Mouse (Mus musculus): ENCODE measurements at regions not wholly inside any gene's neighbourhood (a gene's known extent, or its start where the extent isn't known, plus 50 kb on each side); places are given as distances from the start of the nearest gene placed in this dataset.
A peak's percentile ranks its signal among the peaks of the same experiment; 100 is the strongest.
"Not testable (repeated sequence)": the region's sequence is repeated elsewhere in the genome, so short reads cannot be mapped to it uniquely, and the experiment has no call there.

DNA sequence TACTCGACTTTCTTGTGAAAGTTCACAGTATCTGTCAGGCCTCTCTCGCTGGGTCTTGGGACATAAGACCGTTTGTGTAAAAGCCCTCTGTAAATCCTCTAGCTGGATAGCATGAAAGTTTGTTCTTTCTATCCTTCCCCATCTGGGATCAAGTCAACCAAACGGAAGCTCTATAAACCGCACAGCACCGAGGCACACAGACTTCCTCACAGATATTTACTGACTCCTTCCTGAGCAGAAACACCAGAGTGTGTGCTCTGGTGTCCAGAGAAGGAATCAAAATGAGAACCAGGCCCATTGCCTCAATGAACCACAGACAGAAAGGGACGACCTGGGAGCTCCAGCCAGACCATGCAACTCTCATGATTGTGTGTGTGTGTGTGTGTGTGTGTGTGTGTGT, 502.6 kb downstream of the Gja1 start:
- Histone ChIP-seq H3K27me3 (ENCODE audit: insufficient read depth, low read length) (no peaks in the 10 kb centered on the region), H3K36me3 (ENCODE audit: insufficient read depth) (no peaks in the 10 kb centered on the region), H3K4me1 (ENCODE audit: insufficient read depth) (no peaks in the 10 kb centered on the region), H3K4me2 (ENCODE audit: low read depth) (no peak overlapping the region), H3K9me3 (ENCODE audit: low read length) (no peaks in the 10 kb centered on the region), H3K27ac (ENCODE audit: low read depth, low read length) (no peak overlapping the region), H3K9ac (no peak overlapping the region), H3K4me3 (ENCODE audit: low read depth, low read length) (no peak overlapping the region)
- 85% methylated on average over 7 of the region's 7 CpGs for WGBS
- no peak for ATAC-seq
- no peak for TF ChIP-seq CTCF (IDR thresholded peaks at IDR 0.05; ENCODE audit: low read depth)
- DNase-seq = no peak

DNA sequence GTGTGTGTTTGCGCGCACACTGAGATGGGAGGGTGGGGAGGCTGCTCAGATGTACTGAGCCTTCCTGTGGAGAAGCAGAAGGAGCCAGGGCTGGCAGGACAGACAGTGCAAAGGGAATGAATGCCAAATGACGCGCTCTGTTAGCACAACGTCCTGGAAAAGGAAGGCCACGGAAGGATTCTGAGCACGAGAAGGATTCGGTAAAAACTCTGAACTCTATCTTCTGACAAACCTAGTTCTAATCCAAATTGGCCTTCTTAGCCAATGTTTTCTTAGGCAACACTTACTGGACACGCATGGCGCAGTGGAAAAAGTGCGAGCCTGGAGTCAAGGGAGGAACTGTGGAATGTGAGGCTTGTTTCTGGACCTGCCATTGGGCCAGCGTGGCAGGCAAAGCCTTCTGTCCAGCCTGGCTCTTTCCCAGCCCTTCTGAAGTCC, 503.0 kb downstream of the Gja1 start:
- no peaks in the 10 kb centered on the region for H3K9me3 ChIP-seq (ENCODE audit: low read length)
- H3K27ac ChIP-seq (ENCODE audit: low read depth, low read length) = no peak overlapping the region
- no peak for ATAC-seq
- H3K4me3 ChIP-seq (ENCODE audit: low read depth, low read length) = no peak overlapping the region
- no peak overlapping the region for H3K4me2 ChIP-seq (ENCODE audit: low read depth)
- no peak overlapping the region for H3K9ac ChIP-seq
- no peak for DNase-seq
- no peaks in the 10 kb centered on the region for H3K36me3 ChIP-seq (ENCODE audit: insufficient read depth)
- H3K27me3 ChIP-seq (ENCODE audit: insufficient read depth, low read length) = no peaks in the 10 kb centered on the region
- 82% methylated on average over 12 of the region's 12 CpGs for WGBS
- no peaks in the 10 kb centered on the region for H3K4me1 ChIP-seq (ENCODE audit: insufficient read depth)
- TF ChIP-seq CTCF (IDR thresholded peaks at IDR 0.05; ENCODE audit: low read depth) = no peak

DNA sequence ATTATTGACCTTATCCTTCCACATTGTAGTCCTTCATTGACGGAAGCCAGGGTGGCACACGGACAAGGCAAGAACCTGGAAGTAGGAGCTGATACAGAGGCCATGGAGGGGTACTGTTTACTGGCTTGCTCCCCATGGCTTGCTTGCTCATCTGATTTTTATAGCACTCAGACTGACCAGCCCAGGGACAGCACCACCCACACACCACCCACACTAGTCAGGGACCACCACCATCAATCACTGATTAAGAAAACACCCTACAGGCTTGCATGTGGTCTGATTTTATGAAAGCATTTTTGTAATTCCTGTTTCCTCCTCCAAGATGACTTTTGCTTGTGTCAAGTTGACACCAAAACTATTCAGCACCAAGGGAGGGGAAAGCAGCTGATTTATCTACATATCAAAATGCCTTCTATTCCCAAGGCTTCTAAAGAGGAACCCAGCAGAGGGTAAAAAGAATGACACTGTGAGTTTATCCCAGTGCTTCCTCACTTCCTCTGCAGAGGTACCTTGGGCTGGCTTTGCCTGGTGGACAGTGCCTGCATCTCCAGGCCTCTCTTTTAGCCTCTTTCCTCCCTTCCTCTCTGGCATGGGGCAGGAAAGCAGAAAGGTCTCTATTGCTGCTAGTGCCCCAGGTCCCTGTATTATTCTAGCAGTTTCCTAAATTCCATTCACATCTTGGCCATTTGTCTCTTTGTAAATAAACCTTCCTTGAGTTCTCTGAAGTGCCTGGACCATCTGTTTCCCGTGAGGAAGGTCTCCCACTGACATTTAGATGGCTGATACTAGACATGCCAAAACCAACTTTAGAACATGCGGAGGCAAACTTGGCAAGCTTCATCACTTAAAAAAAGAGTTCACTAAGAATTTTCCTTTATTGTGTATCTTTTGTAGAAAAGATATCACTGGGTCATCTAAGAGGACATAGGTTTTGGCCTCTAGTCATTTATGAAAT, 507.6 kb downstream of the Gja1 start:
- Histone ChIP-seq H3K9ac (no peak overlapping the region), H3K9me3 (ENCODE audit: low read length) (no peaks in the 10 kb centered on the region), H3K36me3 (ENCODE audit: insufficient read depth) (no peaks in the 10 kb centered on the region), H3K27me3 (ENCODE audit: insufficient read depth, low read length) (no peaks in the 10 kb centered on the region), H3K4me3 (ENCODE audit: low read depth, low read length) (no peak overlapping the region), H3K4me2 (ENCODE audit: low read depth) (no peak overlapping the region), H3K4me1 (ENCODE audit: insufficient read depth) (no peaks in the 10 kb centered on the region), H3K27ac (ENCODE audit: low read depth, low read length) (no peak overlapping the region)
- ATAC-seq (peak; percentile 27; the same call in 1 of the 2 replicates), DNase-seq (no peak)
- TF ChIP-seq CTCF (IDR thresholded peaks at IDR 0.05; ENCODE audit: low read depth) = no peak
- WGBS = 73% methylated on average over 4 of the region's 4 CpGs

DNA sequence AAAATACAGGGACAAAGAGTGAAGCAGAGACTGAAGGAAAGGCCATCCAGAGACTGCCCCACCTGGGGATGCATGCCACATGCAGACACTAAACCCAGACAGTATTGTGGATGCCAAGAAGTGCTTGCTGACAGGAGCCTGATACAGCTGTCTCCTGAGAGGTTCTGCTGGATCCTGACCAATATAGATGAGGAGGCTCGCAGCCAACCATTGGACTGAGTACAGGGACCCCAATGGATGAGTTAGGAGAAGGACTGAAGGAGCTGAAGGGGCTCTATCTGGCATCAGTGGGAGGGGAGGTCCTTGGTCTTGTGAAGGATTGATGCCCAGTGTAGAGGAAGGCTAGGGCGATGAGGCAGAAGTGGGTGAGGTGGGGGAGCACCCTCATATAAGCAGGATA, 514.4 kb downstream of the Gja1 start:
- not testable (repeated sequence) for H3K4me3 ChIP-seq (ENCODE audit: low read depth, low read length); H3K27me3 ChIP-seq (ENCODE audit: insufficient read depth, low read length); H3K27ac ChIP-seq (ENCODE audit: low read depth, low read length); H3K4me1 ChIP-seq (ENCODE audit: insufficient read depth); H3K36me3 ChIP-seq (ENCODE audit: insufficient read depth); ATAC-seq; H3K4me2 ChIP-seq (ENCODE audit: low read depth); H3K9ac ChIP-seq; H3K9me3 ChIP-seq (ENCODE audit: low read length); DNase-seq
- WGBS = 77% methylated on average over 2 of the region's 2 CpGs

DNA sequence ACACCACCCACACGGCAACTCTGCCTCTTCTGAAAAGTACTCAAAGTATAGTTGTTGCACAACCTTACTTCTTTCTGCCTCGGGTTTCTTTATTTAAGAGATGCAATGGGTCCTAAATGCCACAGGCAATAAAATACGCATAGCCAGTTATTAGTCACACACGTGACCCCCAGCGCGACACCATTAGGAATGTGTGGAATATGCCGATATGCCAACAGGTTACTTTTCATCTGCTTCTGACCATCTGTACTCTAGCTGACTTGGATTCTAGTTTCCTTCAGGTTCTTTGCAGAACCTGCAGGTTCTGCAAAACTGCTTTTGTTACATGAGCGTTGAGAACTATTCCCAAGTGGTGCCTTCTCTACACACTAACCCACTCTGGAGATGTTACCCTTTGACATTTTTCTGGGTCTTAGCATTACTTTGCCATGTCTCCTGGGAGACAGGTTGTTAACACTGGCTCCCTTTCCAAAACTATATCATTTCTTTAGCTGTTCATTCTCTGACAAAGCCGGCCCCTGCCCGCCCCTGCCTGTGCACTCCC, 515.6 kb downstream of the Gja1 start:
- Histone ChIP-seq H3K27ac (ENCODE audit: low read depth, low read length) (peak overlapping the region; percentile 5; the same call in 1 of the 2 replicates), H3K36me3 (ENCODE audit: insufficient read depth) (no peaks in the 10 kb centered on the region), H3K9me3 (ENCODE audit: low read length) (no peaks in the 10 kb centered on the region), H3K9ac (no peak overlapping the region), H3K4me2 (ENCODE audit: low read depth) (no peak overlapping the region), H3K27me3 (ENCODE audit: insufficient read depth, low read length) (no peaks in the 10 kb centered on the region), H3K4me3 (ENCODE audit: low read depth, low read length) (no peak overlapping the region), H3K4me1 (ENCODE audit: insufficient read depth) (no peaks in the 10 kb centered on the region)
- 53% methylated on average over 10 of the region's 10 CpGs for WGBS
- ATAC-seq = peak; percentile 16; the same call in 1 of the 2 replicates
- TF ChIP-seq CTCF (IDR thresholded peaks at IDR 0.05; ENCODE audit: low read depth) = no peak
- no peak for DNase-seq

DNA sequence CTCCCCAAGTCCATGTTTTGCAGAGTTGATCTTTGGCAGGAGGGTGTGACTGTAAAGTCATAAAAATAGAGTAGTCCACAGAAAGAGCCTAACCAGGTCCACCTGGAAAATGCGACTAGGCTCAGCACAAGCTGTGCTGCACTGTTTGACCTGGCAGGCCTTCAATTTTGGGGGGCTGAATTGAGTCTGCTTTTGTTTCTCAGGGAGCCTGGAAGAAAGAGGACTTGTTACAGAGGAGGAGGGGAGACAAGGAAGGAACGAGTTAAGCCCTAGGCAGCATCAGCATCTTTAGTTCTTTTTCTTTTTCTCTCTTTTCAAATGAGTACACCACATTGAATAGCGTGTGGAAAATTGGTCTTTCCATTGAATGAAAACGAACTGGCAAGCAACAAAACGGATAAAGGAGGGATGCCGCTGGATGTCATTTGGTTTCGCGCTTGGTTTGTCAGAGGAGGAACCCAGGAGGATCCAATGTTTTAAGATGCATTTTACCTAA, 516.1 kb downstream of the Gja1 start:
- no peak for TF ChIP-seq CTCF (IDR thresholded peaks at IDR 0.05; ENCODE audit: low read depth)
- DNase-seq = peak; percentile 51
- no peaks in the 10 kb centered on the region for H3K36me3 ChIP-seq (ENCODE audit: insufficient read depth)
- ATAC-seq = peak; percentile 78
- no peak overlapping the region for H3K4me3 ChIP-seq (ENCODE audit: low read depth, low read length)
- H3K4me1 ChIP-seq (ENCODE audit: insufficient read depth) = no peaks in the 10 kb centered on the region
- H3K4me2 ChIP-seq (ENCODE audit: low read depth) = no peak overlapping the region
- no peaks in the 10 kb centered on the region for H3K27me3 ChIP-seq (ENCODE audit: insufficient read depth, low read length)
- H3K27ac ChIP-seq (ENCODE audit: low read depth, low read length) = peak overlapping the region; percentile 5; the same call in 1 of the 2 replicates
- no peak overlapping the region for H3K9ac ChIP-seq
- no peaks in the 10 kb centered on the region for H3K9me3 ChIP-seq (ENCODE audit: low read length)
- WGBS = 6% methylated on average over 8 of the region's 8 CpGs
